Mouse (Mus musculus) midbrain, embryonic 14.5 days (tissue): ENCODE measurements at regions not wholly inside any gene's neighbourhood (a gene's known extent, or its start where the extent isn't known, plus 50 kb on each side); places are given as distances from the start of the nearest gene placed in this dataset.
A peak's percentile ranks its signal among the peaks of the same experiment; 100 is the strongest.

Experiments
- ATAC-seq: fragments of 200-750 bp; cut with Nextera tagmentation; 2 replicates; pipeline ENCODE4 v1.8.0; 2017; ENCODE audit warnings: moderate number of reproducible peaks, moderate library complexity; ENCODE audit not compliant: low FRiP score, low TSS enrichment
- DNase-seq: peaks from one replicate; pipeline ENCODE4 v3.0.0-alpha.2; 2015
- H3K27ac ChIP-seq: fragments of 300-500 bp; sonication (generic); replicated peaks from 2 replicates; pipeline ENCODE4 v1.5.1; 2014; ENCODE audit warnings: mild to moderate bottlenecking, low read depth, low read length, moderate library complexity
- H3K27me3 ChIP-seq: fragments of 300-500 bp; sonication (generic); 2 replicates; pipeline ENCODE4 v1.6.1; 2014; ENCODE audit warnings: low read length, control low read depth, mixed read lengths; ENCODE audit not compliant: control insufficient read depth, insufficient read depth
- H3K36me3 ChIP-seq: fragments of 300-500 bp; sonication (generic); 2 replicates; pipeline ENCODE4 v1.6.1; 2014; ENCODE audit warnings: low read length, control low read depth; ENCODE audit not compliant: control insufficient read depth, insufficient read depth
- H3K4me1 ChIP-seq: fragments of 300-500 bp; sonication (generic); 2 replicates; pipeline ENCODE4 v1.6.1; 2014; ENCODE audit warnings: mild to moderate bottlenecking, antibody characterized with exemption, low read length, control low read depth; ENCODE audit not compliant: control insufficient read depth, insufficient read depth
- H3K4me2 ChIP-seq: fragments of 300-500 bp; sonication (generic); 2 replicates; pipeline ENCODE4 v1.6.1; 2014; ENCODE audit warnings: mild to moderate bottlenecking, low read length, moderate library complexity
- H3K4me3 ChIP-seq: fragments of 300-500 bp; sonication (generic); replicated peaks from 2 replicates; pipeline ENCODE4 v1.5.1; 2014; ENCODE audit warnings: low read depth, low read length
- H3K9ac ChIP-seq: fragments of 300-500 bp; sonication (generic); replicated peaks from 2 replicates; pipeline ENCODE4 v1.6.1; 2014; ENCODE audit warnings: mild to moderate bottlenecking, low read length, moderate library complexity
- H3K9me3 ChIP-seq: fragments of 300-500 bp; sonication (generic); 2 replicates; pipeline ENCODE4 v1.6.1; 2016; ENCODE audit warnings: low read length, control low read depth, mixed read lengths; ENCODE audit not compliant: control insufficient read depth
- WGBS: fragments of 180-500 bp; shearing (Covaris S2); extraction: QIAGEN DNeasy Blood & Tissue Kit; methylation state at CpG from one replicate; pipeline ENCODE4 v1.1.7; 2014; 5-methylcytosine and 5-hydroxymethylcytosine counted together

DNA sequence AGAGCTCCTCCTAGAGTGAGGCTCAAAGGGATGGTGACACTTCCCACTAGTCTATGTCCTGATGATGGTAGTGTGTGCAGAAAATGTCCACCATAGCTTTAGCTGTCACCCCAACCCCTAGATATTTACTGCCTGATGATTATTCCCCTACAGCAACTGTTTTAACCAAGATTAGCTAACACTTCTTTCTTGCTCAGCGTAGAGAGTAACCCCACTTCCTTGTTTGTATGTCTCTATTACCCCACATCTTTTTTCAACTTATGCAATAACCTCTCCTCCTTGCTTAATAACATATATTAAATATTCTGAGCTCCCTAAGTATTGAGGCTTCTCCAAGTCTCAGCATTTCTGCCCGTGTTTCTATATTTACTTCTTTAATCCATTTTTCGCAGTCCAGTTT, 404.2 kb upstream of the Cntn3 start:
- ATAC-seq (no peak), DNase-seq (no peak)
- H3K9ac ChIP-seq = no peak overlapping the region
- no peaks in the 10 kb centered on the region for H3K27me3 ChIP-seq
- 87% methylated on average over 3 of the region's 3 CpGs for WGBS
- no peaks in the 10 kb centered on the region for H3K36me3 ChIP-seq
- no peaks in the 10 kb centered on the region for H3K9me3 ChIP-seq
- H3K4me1 ChIP-seq = no peaks in the 10 kb centered on the region
- H3K4me2 ChIP-seq = no peak overlapping the region
- no peak overlapping the region for H3K4me3 ChIP-seq
- no peak overlapping the region for H3K27ac ChIP-seq

DNA sequence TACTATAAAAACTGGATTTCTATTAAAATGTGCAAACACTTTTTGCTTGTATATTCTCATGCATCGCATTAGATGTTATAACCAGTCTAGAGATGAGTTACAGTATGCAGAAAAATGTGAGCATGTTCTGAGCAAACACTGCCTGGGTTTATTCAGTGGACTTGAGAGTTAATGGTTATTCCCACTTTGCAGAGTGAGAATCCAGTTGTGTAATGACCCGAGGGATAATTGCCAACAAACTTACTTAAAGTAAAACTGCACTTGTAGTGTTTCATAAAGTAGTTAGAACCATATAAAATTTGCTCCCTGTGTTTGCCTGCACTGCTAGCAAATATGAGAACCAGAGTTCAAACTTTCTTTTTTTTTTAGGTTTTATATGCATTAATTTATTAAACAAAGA, 450.4 kb upstream of the Cntn3 start:
- no peaks in the 10 kb centered on the region for H3K27me3 ChIP-seq
- ATAC-seq = no peak
- 86% methylated on average over 2 of the region's 2 CpGs for WGBS

GRCm38 (mm10) chr6:103024006-103024405, 451.1 kb upstream of the Cntn3 start:
- H3K9ac ChIP-seq = no peak overlapping the region
- H3K36me3 ChIP-seq = no peaks in the 10 kb centered on the region
- DNase-seq (peak; percentile 12), ATAC-seq (no peak)
- no peak overlapping the region for H3K4me3 ChIP-seq
- WGBS = 43% methylated on average over 2 of the region's 2 CpGs
- no peak overlapping the region for H3K4me2 ChIP-seq
- H3K27ac ChIP-seq = no peak overlapping the region
- H3K9me3 ChIP-seq = no peaks in the 10 kb centered on the region
- H3K27me3 ChIP-seq = no peaks in the 10 kb centered on the region
- H3K4me1 ChIP-seq = no peaks in the 10 kb centered on the region

More for the DNA sequence above, 450.4 kb upstream of the Cntn3 start:
- Histone ChIP-seq H3K4me2 (no peak overlapping the region), H3K4me1 (no peaks in the 10 kb centered on the region), H3K27ac (no peak overlapping the region), H3K4me3 (no peak overlapping the region), H3K36me3 (no peaks in the 10 kb centered on the region), H3K9ac (no peak overlapping the region), H3K9me3 (no peaks in the 10 kb centered on the region)
- DNase-seq = no peak

DNA sequence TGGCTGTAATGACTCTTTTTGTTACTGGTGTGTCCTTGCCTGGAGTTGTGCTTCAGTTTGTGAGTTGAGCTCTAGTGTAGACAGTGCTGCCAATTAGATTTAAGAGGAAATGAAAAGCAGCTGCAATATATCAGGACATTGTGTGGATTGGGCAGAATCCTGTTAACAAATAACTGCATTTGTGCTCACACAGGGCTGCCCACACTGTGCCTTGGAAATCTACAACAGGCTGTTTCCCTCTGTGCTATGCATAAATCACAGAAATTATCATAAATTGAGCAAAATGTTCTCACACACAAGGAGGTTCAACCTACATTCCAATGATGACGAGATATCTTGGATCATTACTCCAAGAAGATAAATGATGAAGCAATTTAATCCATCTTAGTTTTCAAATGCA, 455.2 kb upstream of the Cntn3 start:
- no peaks in the 10 kb centered on the region for H3K9me3 ChIP-seq
- no peak overlapping the region for H3K4me2 ChIP-seq
- H3K4me1 ChIP-seq = no peaks in the 10 kb centered on the region
- H3K4me3 ChIP-seq = no peak overlapping the region
- no peaks in the 10 kb centered on the region for H3K27me3 ChIP-seq
- DNase-seq (no peak), ATAC-seq (no peak)
- no peaks in the 10 kb centered on the region for H3K36me3 ChIP-seq
- no peak overlapping the region for H3K9ac ChIP-seq
- H3K27ac ChIP-seq = no peak overlapping the region
- 84% methylated on average over 1 of the region's 1 CpGs for WGBS

DNA sequence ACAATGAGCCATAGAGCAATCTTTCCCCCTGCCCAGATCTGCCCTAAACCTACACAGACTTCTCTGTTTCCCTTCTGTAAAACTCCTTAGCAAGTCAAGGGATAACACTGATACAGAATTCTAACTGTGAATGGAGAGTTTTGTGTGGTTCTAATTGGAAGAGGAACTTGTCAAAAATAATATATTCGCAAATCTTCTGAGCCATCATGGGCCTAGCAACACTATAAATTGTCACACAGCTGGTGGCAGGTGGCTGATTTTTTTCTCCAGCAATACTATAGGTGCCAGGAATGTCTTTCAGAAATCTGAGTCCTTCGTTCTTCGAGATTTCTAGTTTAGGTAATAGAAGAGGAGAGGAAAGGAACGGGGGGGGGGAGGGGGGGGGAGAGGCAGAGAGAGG, 460.5 kb upstream of the Cntn3 start:
- no peaks in the 10 kb centered on the region for H3K27me3 ChIP-seq
- H3K4me2 ChIP-seq = no peak overlapping the region
- H3K9ac ChIP-seq = no peak overlapping the region
- H3K9me3 ChIP-seq = no peaks in the 10 kb centered on the region
- DNase-seq (no peak), ATAC-seq (no peak)
- H3K27ac ChIP-seq = no peak overlapping the region
- H3K36me3 ChIP-seq = no peaks in the 10 kb centered on the region
- 0 out of 2 replicates have a peak, but pooled peaks cover 2% of the 10 kb centered on the region for H3K4me1 ChIP-seq
- 56% methylated on average over 3 of the region's 4 CpGs for WGBS
- H3K4me3 ChIP-seq = no peak overlapping the region

DNA sequence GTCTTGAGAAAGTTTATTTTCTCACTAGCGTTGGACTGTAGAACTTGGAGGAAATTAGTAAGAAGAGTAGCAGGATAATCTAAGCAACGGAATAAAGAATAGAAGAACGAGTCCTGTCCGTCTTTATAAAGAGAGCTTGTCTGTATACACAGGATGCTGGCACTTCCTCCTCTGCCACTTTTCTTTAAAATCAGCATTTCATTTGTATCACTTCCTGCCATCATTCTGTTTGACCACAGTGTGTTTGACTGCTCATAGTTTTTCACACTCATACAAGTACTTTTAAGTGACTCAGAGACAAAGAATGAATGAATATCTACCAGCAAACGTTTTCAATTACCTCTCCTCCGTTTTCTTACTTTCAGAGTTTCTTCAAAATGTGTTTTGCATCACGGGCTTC, 461.0 kb upstream of the Cntn3 start:
- WGBS = 36% methylated on average over 7 of the region's 7 CpGs

DNA sequence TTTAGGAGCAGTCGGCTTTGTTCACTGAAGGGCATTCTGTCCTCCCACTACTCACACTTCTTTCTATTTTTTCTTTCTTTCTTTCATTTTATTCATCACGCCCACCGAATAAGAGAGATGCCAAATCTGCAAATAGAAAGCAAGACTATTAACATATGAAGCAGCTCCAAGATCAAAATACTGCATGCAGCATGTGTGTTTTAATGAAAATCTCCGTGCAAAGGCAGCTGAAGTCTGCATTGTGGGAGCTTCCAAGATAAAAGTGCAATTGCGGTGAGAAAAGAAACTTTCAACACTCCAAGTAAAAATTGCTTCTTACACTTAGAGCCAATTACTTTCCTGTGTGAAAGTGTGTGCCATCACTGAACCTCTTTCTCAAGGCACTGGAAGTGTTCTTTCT, 449.8 kb upstream of the Chl1 start:
- Histone ChIP-seq H3K4me3 (no peak overlapping the region), H3K27ac (no peak overlapping the region), H3K9me3 (no peaks in the 10 kb centered on the region), H3K36me3 (no peaks in the 10 kb centered on the region), H3K27me3 (no peaks in the 10 kb centered on the region), H3K4me1 (no peaks in the 10 kb centered on the region), H3K9ac (no peak overlapping the region), H3K4me2 (no peak overlapping the region)
- DNase-seq (peak; percentile 33), ATAC-seq (no peak)
- WGBS = 44% methylated on average over 5 of the region's 5 CpGs

More for the DNA sequence above, 461.0 kb upstream of the Cntn3 start:
- DNase-seq (no peak), ATAC-seq (no peak)
- H3K36me3 ChIP-seq = no peaks in the 10 kb centered on the region
- H3K9me3 ChIP-seq = no peaks in the 10 kb centered on the region
- 0 out of 2 replicates have a peak, but pooled peaks cover 2% of the 10 kb centered on the region for H3K4me1 ChIP-seq
- no peak overlapping the region for H3K4me2 ChIP-seq
- H3K27me3 ChIP-seq = no peaks in the 10 kb centered on the region
- no peak overlapping the region for H3K9ac ChIP-seq
- H3K27ac ChIP-seq = no peak overlapping the region
- no peak overlapping the region for H3K4me3 ChIP-seq

GRCm38 (mm10) chr6:103106189-103106588, 404.2 kb upstream of the Chl1 start:
- Histone ChIP-seq H3K4me2 (no peak overlapping the region), H3K27ac (no peak overlapping the region), H3K9me3 (no peaks in the 10 kb centered on the region), H3K27me3 (no peaks in the 10 kb centered on the region), H3K36me3 (no peaks in the 10 kb centered on the region), H3K4me1 (no peaks in the 10 kb centered on the region), H3K4me3 (no peak overlapping the region), H3K9ac (no peak overlapping the region)
- DNase-seq (peak; percentile 54), ATAC-seq (no peak)
- WGBS = 54% methylated on average over 1 of the region's 1 CpGs

- Histone ChIP-seq H3K36me3 (no peaks in the 10 kb centered on the region), H3K4me3 (no peak overlapping the region), H3K9me3 (no peaks in the 10 kb centered on the region), H3K27ac (no peak overlapping the region), H3K4me2 (no peak overlapping the region), H3K4me1 (no peaks in the 10 kb centered on the region), H3K9ac (no peak overlapping the region), H3K27me3 (no peaks in the 10 kb centered on the region)
- ATAC-seq (no peak), DNase-seq (no peak)
- 81% methylated on average over 2 of the region's 2 CpGs for WGBS
Measured at GRCm38 (mm10) chr6:103119537-103119936, 390.8 kb upstream of the Chl1 start.
